Mouse (Mus musculus) WW6 (cell line): ENCODE results near the gene Pcf11.
A peak's percentile ranks its signal among the peaks of the same experiment; 100 is the strongest.

Experiments used
- DNase-seq: peaks from one replicate; pipeline ENCODE4 v3.0.0-alpha.2; 2013; ENCODE audit warnings: low read depth, low spot score

Pcf11 gene

DNA sequence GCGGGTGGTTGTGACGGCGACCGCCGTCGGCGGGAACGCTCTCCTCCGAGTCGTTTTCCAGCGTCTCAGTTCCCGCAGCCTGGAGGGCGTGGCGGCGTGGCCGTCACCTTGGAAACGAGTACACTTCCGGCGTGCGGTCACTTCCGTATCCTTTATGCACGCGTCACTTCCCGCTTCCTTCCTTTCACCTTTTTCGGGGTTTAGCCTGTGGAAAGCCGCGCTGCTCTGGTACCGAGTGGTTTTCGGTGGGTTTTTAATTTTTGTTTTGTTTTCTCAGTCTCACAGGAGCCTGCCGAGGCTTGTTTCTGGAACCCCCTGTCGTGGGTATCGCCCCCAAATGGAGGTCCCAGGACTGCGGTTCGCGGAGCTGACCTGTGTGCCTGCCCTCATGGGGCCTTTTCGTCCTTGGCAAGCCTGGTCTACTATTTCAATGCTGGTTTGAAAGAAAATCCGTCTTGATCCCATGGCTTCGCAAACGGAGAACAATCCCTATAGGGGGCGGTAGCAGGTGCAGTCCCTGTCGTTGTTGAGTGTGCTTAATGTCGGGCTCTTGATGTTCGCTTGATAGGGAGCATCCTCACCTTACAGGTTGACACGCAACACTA is 32.6 kb downstream of the Pcf11 start, which contains the start of gene Ankrd42:
Gene Ankrd42, minus strand, starts transcription at position 122 of the 605 bp plus-strand sequence.
- peak; percentile 84 for DNase-seq

DNA sequence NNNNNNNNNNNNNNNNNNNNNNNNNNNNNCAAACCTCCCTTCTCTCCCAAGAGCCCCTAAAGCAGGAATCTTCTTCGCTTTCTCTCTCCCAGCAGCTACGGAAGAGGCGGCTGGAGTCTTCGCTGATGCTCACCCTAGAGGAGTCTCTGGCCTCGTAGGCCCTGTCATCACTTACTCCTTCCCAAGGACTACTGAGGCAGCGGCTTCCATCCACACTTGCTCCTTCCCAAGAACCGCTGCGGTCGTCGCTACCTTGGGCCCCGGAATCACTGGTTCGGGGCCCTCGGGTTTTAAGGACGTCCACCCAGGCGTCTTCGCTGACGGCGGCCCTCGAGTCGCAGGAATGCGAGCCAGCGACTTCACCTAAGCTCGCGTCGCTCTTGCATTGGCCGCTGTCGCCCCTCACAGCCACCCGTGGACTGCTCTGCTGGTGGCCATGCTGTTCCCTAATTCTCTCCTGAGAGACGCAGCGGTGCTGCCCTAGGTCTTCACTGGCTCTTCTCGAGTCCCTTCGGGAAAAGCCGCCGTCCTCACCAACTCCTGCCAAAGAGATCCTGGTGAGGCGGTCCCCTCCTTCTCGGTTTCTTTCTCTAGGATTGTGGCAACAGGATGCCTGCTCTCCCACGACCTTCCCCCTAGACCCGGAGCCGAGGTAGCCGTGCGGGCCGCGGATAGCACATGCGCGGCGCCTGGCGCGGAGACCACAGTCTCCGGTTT is 33.3 kb downstream of the Pcf11 start:
- no peak for DNase-seq

DNA sequence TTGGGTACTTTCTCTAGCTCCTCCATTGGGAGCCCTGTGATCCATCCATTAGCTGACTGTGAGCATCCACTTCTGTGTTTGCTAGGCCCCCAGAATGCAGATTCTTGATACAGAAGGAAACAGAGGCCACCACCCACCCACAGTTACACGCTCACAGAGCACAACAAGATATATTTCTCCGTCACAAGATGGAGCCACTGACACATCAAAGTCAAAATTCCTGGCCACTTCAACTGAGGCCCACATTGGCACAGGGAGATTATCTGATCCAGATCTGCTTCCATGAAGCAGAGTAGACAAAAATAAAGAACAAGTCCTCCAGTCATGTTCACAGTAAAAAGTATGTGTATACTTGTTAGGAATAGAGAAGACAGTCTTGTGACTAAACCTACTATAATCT is 39.6 kb downstream of the Pcf11 start:
- DNase-seq, result no peak

DNA sequence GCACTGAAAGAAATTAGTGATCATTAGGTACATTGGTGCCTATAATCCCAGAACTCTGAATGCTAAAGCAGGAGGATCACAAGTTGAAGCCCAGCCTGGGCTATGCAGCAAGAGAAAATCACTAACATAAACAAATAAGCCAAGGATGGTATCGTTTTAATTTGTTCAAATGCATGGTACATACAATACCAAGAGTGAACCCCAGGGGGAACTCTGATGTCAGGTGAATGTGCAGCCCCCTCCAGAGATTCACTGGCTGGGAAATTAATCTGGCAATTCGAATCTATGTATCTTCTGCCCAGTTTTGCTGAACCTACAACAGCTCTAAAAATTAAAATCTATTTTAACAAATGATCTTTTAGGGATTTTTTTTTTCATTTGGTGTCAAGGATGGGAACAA is 45.2 kb downstream of the Pcf11 start:
- no peak for DNase-seq

DNA sequence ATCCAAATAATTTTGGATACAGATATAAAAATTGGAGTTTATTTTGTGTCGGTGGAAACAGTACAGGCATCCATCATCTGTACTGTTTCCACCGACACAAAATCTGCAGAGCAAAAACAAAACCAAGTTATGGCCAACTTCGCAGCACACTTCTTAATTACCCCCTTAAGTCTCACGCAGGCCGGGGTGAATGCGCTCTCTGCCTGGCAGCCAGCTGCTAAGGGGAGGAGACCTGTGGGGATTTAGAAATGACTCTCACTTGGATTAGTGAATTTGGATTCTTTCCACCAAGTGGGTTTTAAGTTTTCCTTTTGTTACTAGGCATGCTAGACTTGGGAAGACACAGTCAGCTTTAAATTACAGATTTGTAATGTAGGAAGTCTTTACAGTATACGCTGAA is 58.9 kb downstream of the Pcf11 start:
- no peak for DNase-seq

DNA sequence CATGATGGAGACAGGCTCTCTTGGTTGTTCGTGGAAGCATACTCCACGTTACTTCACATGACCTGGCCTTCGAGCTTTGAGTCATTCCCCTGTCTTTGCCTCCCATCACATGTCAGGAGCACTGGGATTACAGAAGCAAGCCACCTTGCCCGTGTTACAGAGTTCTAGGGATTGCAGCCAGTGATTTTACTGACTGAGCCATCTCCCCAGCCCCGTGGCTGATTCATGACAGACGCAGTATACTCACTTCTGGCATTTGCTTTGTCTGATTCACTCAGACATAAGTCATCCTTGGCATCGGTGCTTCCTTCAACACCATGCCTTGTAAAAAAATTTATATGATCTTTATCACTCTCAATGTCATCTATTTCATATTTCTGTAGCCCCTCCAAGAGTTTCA is 64.8 kb downstream of the Pcf11 start:
- DNase-seq, result no peak
